Mouse (Mus musculus): ENCODE measurements at regions not wholly inside any gene's neighbourhood (a gene's known extent, or its start where the extent isn't known, plus 50 kb on each side); places are given as distances from the start of the nearest gene placed in this dataset.
"Not testable (repeated sequence)": the region's sequence is repeated elsewhere in the genome, so short reads cannot be mapped to it uniquely, and the experiment has no call there.

GRCm38 (mm10) chr1:112486046-112486445 lies 621.3 kb upstream of the Dsel start:
- H3K27ac ChIP-seq (replicated peaks; ENCODE audit: low read depth, low read length); H3K9me3 ChIP-seq (replicated peaks; ENCODE audit: control insufficient read depth, low read length); ATAC-seq (replicated peaks; ENCODE audit: insufficient number of reproducible peaks, low FRiP score, low TSS enrichment, low read depth); H3K27me3 ChIP-seq (ENCODE audit: control insufficient read depth, insufficient read depth, low read length); H3K36me3 ChIP-seq (replicated peaks; ENCODE audit: control insufficient read depth, insufficient read depth, low read depth, low read length); DNase-seq (ENCODE audit: low spot score); H3K4me2 ChIP-seq (ENCODE audit: low read depth, low read length); H3K9ac ChIP-seq (replicated peaks; ENCODE audit: low read length); H3K4me1 ChIP-seq (ENCODE audit: control insufficient read depth, insufficient read depth, low read length); H3K4me3 ChIP-seq (ENCODE audit: low read depth, low read length): not testable (repeated sequence)
- WGBS = 84% methylated on average over 5 of the region's 5 CpGs

GRCm38 (mm10) chr1:112456047-112456446 lies 591.3 kb upstream of the Dsel start:
- Histone ChIP-seq H3K4me3 (ENCODE audit: low read depth, low read length) (no peak overlapping the region), H3K4me2 (ENCODE audit: low read depth, low read length) (no peak overlapping the region), H3K9me3 (replicated peaks; ENCODE audit: control insufficient read depth, low read length) (no peaks in the 10 kb centered on the region), H3K27me3 (ENCODE audit: control insufficient read depth, insufficient read depth, low read length) (no peaks in the 10 kb centered on the region), H3K4me1 (ENCODE audit: control insufficient read depth, insufficient read depth, low read length) (no peaks in the 10 kb centered on the region), H3K27ac (replicated peaks; ENCODE audit: low read depth, low read length) (no peak overlapping the region), H3K9ac (replicated peaks; ENCODE audit: low read length) (no peak overlapping the region), H3K36me3 (replicated peaks; ENCODE audit: control insufficient read depth, insufficient read depth, low read depth, low read length) (no peaks in the 10 kb centered on the region)
- ATAC-seq (replicated peaks; ENCODE audit: insufficient number of reproducible peaks, low FRiP score, low TSS enrichment, low read depth) (peak; percentile 63; the same call in 1 of the 2 replicates), DNase-seq (ENCODE audit: low spot score) (peak; percentile 79)
- WGBS = 36% methylated on average over 11 of the region's 11 CpGs

GRCm38 (mm10) chr1:112452390-112452789 lies 587.7 kb upstream of the Dsel start:
- H3K4me1 ChIP-seq (ENCODE audit: control insufficient read depth, insufficient read depth, low read length) = no peaks in the 10 kb centered on the region
- H3K36me3 ChIP-seq (replicated peaks; ENCODE audit: control insufficient read depth, insufficient read depth, low read depth, low read length) = no peaks in the 10 kb centered on the region
- H3K9ac ChIP-seq (replicated peaks; ENCODE audit: low read length) = no peak overlapping the region
- H3K4me3 ChIP-seq (ENCODE audit: low read depth, low read length) = no peak overlapping the region
- H3K27ac ChIP-seq (replicated peaks; ENCODE audit: low read depth, low read length) = no peak overlapping the region
- no peak overlapping the region for H3K4me2 ChIP-seq (ENCODE audit: low read depth, low read length)
- no peaks in the 10 kb centered on the region for H3K27me3 ChIP-seq (ENCODE audit: control insufficient read depth, insufficient read depth, low read length)
- no peaks in the 10 kb centered on the region for H3K9me3 ChIP-seq (replicated peaks; ENCODE audit: control insufficient read depth, low read length)
- DNase-seq (ENCODE audit: low spot score) (peak; percentile 4), ATAC-seq (replicated peaks; ENCODE audit: insufficient number of reproducible peaks, low FRiP score, low TSS enrichment, low read depth) (no peak)

GRCm38 (mm10) chr1:112451622-112452021 lies 586.9 kb upstream of the Dsel start:
- Histone ChIP-seq H3K9ac (replicated peaks; ENCODE audit: low read length) (no peak overlapping the region), H3K9me3 (replicated peaks; ENCODE audit: control insufficient read depth, low read length) (no peaks in the 10 kb centered on the region), H3K27ac (replicated peaks; ENCODE audit: low read depth, low read length) (no peak overlapping the region), H3K27me3 (ENCODE audit: control insufficient read depth, insufficient read depth, low read length) (no peaks in the 10 kb centered on the region), H3K4me1 (ENCODE audit: control insufficient read depth, insufficient read depth, low read length) (no peaks in the 10 kb centered on the region), H3K4me3 (ENCODE audit: low read depth, low read length) (no peak overlapping the region), H3K36me3 (replicated peaks; ENCODE audit: control insufficient read depth, insufficient read depth, low read depth, low read length) (no peaks in the 10 kb centered on the region), H3K4me2 (ENCODE audit: low read depth, low read length) (no peak overlapping the region)
- peak; percentile 31 for DNase-seq (ENCODE audit: low spot score)
- 0 out of 2 replicates have a peak, but pooled peaks have one; percentile 54 for ATAC-seq (replicated peaks; ENCODE audit: insufficient number of reproducible peaks, low FRiP score, low TSS enrichment, low read depth)
- WGBS = 19% methylated on average over 2 of the region's 2 CpGs

- no peak for ATAC-seq (replicated peaks; ENCODE audit: insufficient number of reproducible peaks, low FRiP score, low TSS enrichment, low read depth)
- Histone ChIP-seq H3K4me3 (ENCODE audit: low read depth, low read length) (no peak overlapping the region), H3K4me2 (ENCODE audit: low read depth, low read length) (no peak overlapping the region), H3K36me3 (replicated peaks; ENCODE audit: control insufficient read depth, insufficient read depth, low read depth, low read length) (no peaks in the 10 kb centered on the region), H3K27ac (replicated peaks; ENCODE audit: low read depth, low read length) (no peak overlapping the region), H3K9ac (replicated peaks; ENCODE audit: low read length) (no peak overlapping the region), H3K4me1 (ENCODE audit: control insufficient read depth, insufficient read depth, low read length) (no peaks in the 10 kb centered on the region), H3K27me3 (ENCODE audit: control insufficient read depth, insufficient read depth, low read length) (no peaks in the 10 kb centered on the region), H3K9me3 (replicated peaks; ENCODE audit: control insufficient read depth, low read length) (no peaks in the 10 kb centered on the region)
- WGBS = 67% methylated on average over 2 of the region's 2 CpGs
- no peak for DNase-seq (ENCODE audit: low spot score)
Observed at GRCm38 (mm10) chr1:112439109-112439508, 574.4 kb upstream of the Dsel start.

- peak overlapping the region; percentile 41 for H3K4me3 ChIP-seq (ENCODE audit: low read depth, low read length)
Observed at GRCm38 (mm10) chr1:112416350-112417083, 551.8 kb upstream of the Dsel start.

GRCm38 (mm10) chr1:112388807-112389206 lies 524.1 kb upstream of the Dsel start:
- no peaks in the 10 kb centered on the region for H3K9me3 ChIP-seq (replicated peaks; ENCODE audit: control insufficient read depth, low read length)
- H3K4me3 ChIP-seq (ENCODE audit: low read depth, low read length) = no peak overlapping the region
- H3K36me3 ChIP-seq (replicated peaks; ENCODE audit: control insufficient read depth, insufficient read depth, low read depth, low read length) = no peaks in the 10 kb centered on the region
- no peak overlapping the region for H3K27ac ChIP-seq (replicated peaks; ENCODE audit: low read depth, low read length)
- no peaks in the 10 kb centered on the region for H3K27me3 ChIP-seq (ENCODE audit: control insufficient read depth, insufficient read depth, low read length)
- H3K4me2 ChIP-seq (ENCODE audit: low read depth, low read length) = no peak overlapping the region
- DNase-seq (ENCODE audit: low spot score) = peak; percentile 52
- 36% methylated on average over 3 of the region's 3 CpGs for WGBS
- 0 out of 2 replicates have a peak, but pooled peaks have one; percentile 39 for ATAC-seq (replicated peaks; ENCODE audit: insufficient number of reproducible peaks, low FRiP score, low TSS enrichment, low read depth)
- no peak overlapping the region for H3K9ac ChIP-seq (replicated peaks; ENCODE audit: low read length)
- H3K4me1 ChIP-seq (ENCODE audit: control insufficient read depth, insufficient read depth, low read length) = no peaks in the 10 kb centered on the region

More at GRCm38 (mm10) chr1:112416350-112417083, 551.8 kb upstream of the Dsel start:
- Histone ChIP-seq H3K27ac (replicated peaks; ENCODE audit: low read depth, low read length) (no peak overlapping the region), H3K36me3 (replicated peaks; ENCODE audit: control insufficient read depth, insufficient read depth, low read depth, low read length) (no peaks in the 10 kb centered on the region), H3K9me3 (replicated peaks; ENCODE audit: control insufficient read depth, low read length) (no peaks in the 10 kb centered on the region), H3K4me2 (ENCODE audit: low read depth, low read length) (peak overlapping the region; percentile 82), H3K9ac (replicated peaks; ENCODE audit: low read length) (no peak overlapping the region), H3K27me3 (ENCODE audit: control insufficient read depth, insufficient read depth, low read length) (no peaks in the 10 kb centered on the region), H3K4me1 (ENCODE audit: control insufficient read depth, insufficient read depth, low read length) (no peaks in the 10 kb centered on the region)
- DNase-seq (ENCODE audit: low spot score) (peak; percentile 60), ATAC-seq (replicated peaks; ENCODE audit: insufficient number of reproducible peaks, low FRiP score, low TSS enrichment, low read depth) (peak; percentile 95)
- WGBS = 4% methylated on average over 35 of the region's 37 CpGs

GRCm38 (mm10) chr1:112384015-112384414 lies 519.3 kb upstream of the Dsel start:
- H3K27ac ChIP-seq (replicated peaks; ENCODE audit: low read depth, low read length) = no peak overlapping the region
- no peaks in the 10 kb centered on the region for H3K9me3 ChIP-seq (replicated peaks; ENCODE audit: control insufficient read depth, low read length)
- no peak overlapping the region for H3K4me2 ChIP-seq (ENCODE audit: low read depth, low read length)
- H3K4me3 ChIP-seq (ENCODE audit: low read depth, low read length) = no peak overlapping the region
- H3K36me3 ChIP-seq (replicated peaks; ENCODE audit: control insufficient read depth, insufficient read depth, low read depth, low read length) = no peaks in the 10 kb centered on the region
- no peak overlapping the region for H3K9ac ChIP-seq (replicated peaks; ENCODE audit: low read length)
- H3K27me3 ChIP-seq (ENCODE audit: control insufficient read depth, insufficient read depth, low read length) = no peaks in the 10 kb centered on the region
- 56% methylated on average over 1 of the region's 1 CpGs for WGBS
- no peaks in the 10 kb centered on the region for H3K4me1 ChIP-seq (ENCODE audit: control insufficient read depth, insufficient read depth, low read length)
- no peak for ATAC-seq (replicated peaks; ENCODE audit: insufficient number of reproducible peaks, low FRiP score, low TSS enrichment, low read depth)
- DNase-seq (ENCODE audit: low spot score) = no peak

Data from embryonic facial prominence, embryonic 11.5 days (tissue).